Mouse (Mus musculus): ENCODE results near the gene B3gnt8. TPM values are rescaled to one million over a fixed set of nuclear protein-coding genes. Genes with fewer than 3 reads are reported as not detected.
A peak's percentile ranks its signal among the peaks of the same experiment; 100 is the strongest.

Gene B3gnt8
- polyA plus RNA-seq, 1 experiment from 2014 or later, result 5.9 TPM

GRCm38 (mm10) chr7:25681341-25682231 is 55.1 kb downstream of the B3gnt8 start:
- peak overlapping the region; percentile 64 for H3K4me3 ChIP-seq
- 57% methylated on average over 14 of the region's 15 CpGs for WGBS
- no peak; the same call in 1 of the 2 replicates for ATAC-seq (ENCODE audit: insufficient number of reproducible peaks, insufficient read depth, low FRiP score, low TSS enrichment, low read depth)
- peak overlapping the region; percentile 73; the same call in 1 of the 2 replicates for H3K9ac ChIP-seq
- no peaks in the 10 kb centered on the region for H3K9me3 ChIP-seq
- H3K36me3 ChIP-seq, result peaks cover 6% of the 10 kb centered on the region; the same call in 1 of the 2 replicates
- peaks cover 30% of the 10 kb centered on the region for H3K27me3 ChIP-seq
- peak overlapping the region; percentile 71 for H3K4me2 ChIP-seq
- H3K27ac ChIP-seq, result no peak overlapping the region
- peaks cover 31% of the 10 kb centered on the region for H3K4me1 ChIP-seq

GRCm38 (mm10) chr7:25683474-25684180 is 57.2 kb downstream of the B3gnt8 start:
- no peak overlapping the region for H3K27ac ChIP-seq
- WGBS, result 66% methylated on average over 7 of the region's 7 CpGs
- peaks cover 38% of the 10 kb centered on the region for H3K27me3 ChIP-seq

GRCm38 (mm10) chr7:25684659-25685058 is 58.2 kb downstream of the B3gnt8 start:
- WGBS, result 80% methylated on average over 6 of the region's 6 CpGs
- peaks cover 53% of the 10 kb centered on the region for H3K4me1 ChIP-seq
- H3K4me3 ChIP-seq, result no peak overlapping the region
- H3K4me2 ChIP-seq, result no peak overlapping the region
- H3K9ac ChIP-seq, result no peak overlapping the region
- H3K36me3 ChIP-seq, result peaks cover 6% of the 10 kb centered on the region; the same call in 1 of the 2 replicates
- ATAC-seq (ENCODE audit: insufficient number of reproducible peaks, insufficient read depth, low FRiP score, low TSS enrichment, low read depth), result no peak
- peaks cover 40% of the 10 kb centered on the region for H3K27me3 ChIP-seq
- no peaks in the 10 kb centered on the region for H3K9me3 ChIP-seq
- peak overlapping the region; percentile 35 for H3K27ac ChIP-seq

More at GRCm38 (mm10) chr7:25683474-25684180, 57.2 kb downstream of the B3gnt8 start:
- peaks cover 44% of the 10 kb centered on the region for H3K4me1 ChIP-seq
- H3K36me3 ChIP-seq, result peaks cover 6% of the 10 kb centered on the region; the same call in 1 of the 2 replicates
- H3K4me3 ChIP-seq, result no peak overlapping the region
- H3K4me2 ChIP-seq, result no peak overlapping the region
- H3K9me3 ChIP-seq, result no peaks in the 10 kb centered on the region
- H3K9ac ChIP-seq, result no peak overlapping the region
- no peak for ATAC-seq (ENCODE audit: insufficient number of reproducible peaks, insufficient read depth, low FRiP score, low TSS enrichment, low read depth)

Other genes with a start within 250 kb of the B3gnt8 start
- 9.5 and 9.9 TPM in 2 replicates for gene Lipe, start 227.9 kb upstream of the B3gnt8 start, polyA plus RNA-seq (2015; fragmentation: Nextera tagmentation; extraction: Ambion mirVana)
- gene Cxcl17, start 213.8 kb upstream of the B3gnt8 start, polyA plus RNA-seq (2015; fragmentation: Nextera tagmentation; extraction: Ambion mirVana), result 0.85 TPM in 1 of 2 replicates, not detected in the other
- 0.91 and 2.0 TPM in 2 replicates for gene Ceacam1, start 149.1 kb upstream of the B3gnt8 start, polyA plus RNA-seq (2015; fragmentation: Nextera tagmentation; extraction: Ambion mirVana)
- gene Ceacam2, start 86.8 kb upstream of the B3gnt8 start, polyA plus RNA-seq (2015; fragmentation: Nextera tagmentation; extraction: Ambion mirVana), result 0.15 TPM in 1 of 2 replicates, not detected in the other
- not detected in 2 replicates for gene Erich4, start 10.8 kb upstream of the B3gnt8 start, polyA plus RNA-seq (2015; fragmentation: Nextera tagmentation; extraction: Ambion mirVana)
- 36.3 and 37.9 TPM in 2 replicates for gene Dmac2, start 7.2 kb upstream of the B3gnt8 start, polyA plus RNA-seq (2015; fragmentation: Nextera tagmentation; extraction: Ambion mirVana)
- 59.9 and 60.6 TPM in 2 replicates for gene Bckdha, start 32.3 kb downstream of the B3gnt8 start, polyA plus RNA-seq (2015; fragmentation: Nextera tagmentation; extraction: Ambion mirVana)
- gene Exosc5, start 32.5 kb downstream of the B3gnt8 start, polyA plus RNA-seq (2015; fragmentation: Nextera tagmentation; extraction: Ambion mirVana), result 72.6 and 86.4 TPM in 2 replicates
- 3.4 and 3.8 TPM in 2 replicates for gene Tmem91, start 48.5 kb downstream of the B3gnt8 start, polyA plus RNA-seq (2015; fragmentation: Nextera tagmentation; extraction: Ambion mirVana)
- gene B9d2, start 54.1 kb downstream of the B3gnt8 start, polyA plus RNA-seq (2015; fragmentation: Nextera tagmentation; extraction: Ambion mirVana), result 25.9 and 26.4 TPM in 2 replicates
- gene Tgfb1, start 60.3 kb downstream of the B3gnt8 start, polyA plus RNA-seq (2015; fragmentation: Nextera tagmentation; extraction: Ambion mirVana), result 3.2 and 3.4 TPM in 2 replicates
- 24.1 and 26.3 TPM in 2 replicates for gene Ccdc97, start 92.4 kb downstream of the B3gnt8 start, polyA plus RNA-seq (2015; fragmentation: Nextera tagmentation; extraction: Ambion mirVana)
- gene Hnrnpul1, start 128.1 kb downstream of the B3gnt8 start, polyA plus RNA-seq (2015; fragmentation: Nextera tagmentation; extraction: Ambion mirVana), result 68.4 and 72.9 TPM in 2 replicates
- gene Axl, start 162.1 kb downstream of the B3gnt8 start, polyA plus RNA-seq (2015; fragmentation: Nextera tagmentation; extraction: Ambion mirVana), result 80.8 and 84.2 TPM in 2 replicates
- gene Cyp2s1, start 190.3 kb downstream of the B3gnt8 start, polyA plus RNA-seq (2015; fragmentation: Nextera tagmentation; extraction: Ambion mirVana), result 2.7 and 3.9 TPM in 2 replicates

Data from embryonic facial prominence, embryonic 13.5 days (tissue).